Mouse (Mus musculus) lung, postnatal 4 days (tissue): ENCODE measurements at regions not wholly inside any gene's neighbourhood (a gene's known extent, or its start where the extent isn't known, plus 50 kb on each side); places are given as distances from the start of the nearest gene placed in this dataset.

Experiments
- DNase-seq, 2 experiments: peaks; one replicate each; pipeline ENCODE4 v3.0.0; 2021

GRCm38 (mm10) chr11:24226755-24227154, 148.9 kb downstream of the Bcl11a start:
- DNase-seq, result no peak

DNA sequence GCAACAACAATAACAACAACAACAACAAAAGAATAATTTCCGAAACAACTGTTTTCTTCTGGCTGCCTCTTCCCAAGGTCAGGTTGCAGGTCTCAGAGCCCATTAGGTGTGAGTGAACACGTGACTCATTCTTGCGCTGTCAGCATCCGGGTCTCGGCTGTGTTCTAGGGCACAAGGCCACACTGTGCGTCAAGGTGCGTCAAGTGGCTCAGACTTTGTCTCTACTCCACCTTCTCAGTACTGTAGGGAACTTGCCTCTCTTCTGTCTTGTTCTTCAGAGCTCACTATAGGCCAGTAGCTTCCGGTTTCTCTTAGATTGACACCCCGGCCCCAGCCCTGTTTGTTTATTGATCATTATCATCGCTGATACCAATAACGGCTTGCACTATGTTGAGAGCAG, 155.5 kb downstream of the Bcl11a start:
- no peak for DNase-seq

DNA sequence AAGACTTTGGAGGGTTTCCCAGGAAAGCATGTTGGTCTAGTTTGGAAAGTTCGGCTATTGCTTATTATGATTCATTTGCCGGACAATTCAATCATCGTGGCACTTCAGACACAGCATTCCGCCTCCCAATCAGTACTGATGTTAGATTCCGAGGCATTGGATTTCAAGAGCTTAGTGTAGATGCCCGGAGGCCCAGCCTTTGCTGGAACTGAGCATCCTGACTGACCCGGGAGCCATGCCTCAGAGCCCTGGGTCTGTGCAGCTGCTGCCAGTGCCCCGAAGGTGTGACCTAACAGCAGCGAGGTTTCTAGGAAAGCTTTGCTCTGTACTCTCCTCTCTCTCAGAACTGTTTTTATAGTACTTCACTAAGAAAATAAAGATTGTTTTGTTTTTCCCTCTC, 156.0 kb downstream of the Bcl11a start:
- no peak for DNase-seq

GRCm38 (mm10) chr11:24234422-24234821, 156.6 kb downstream of the Bcl11a start:
- DNase-seq, result no peak

GRCm38 (mm10) chr11:24235326-24235725, 157.5 kb downstream of the Bcl11a start:
- DNase-seq, result no peak

DNA sequence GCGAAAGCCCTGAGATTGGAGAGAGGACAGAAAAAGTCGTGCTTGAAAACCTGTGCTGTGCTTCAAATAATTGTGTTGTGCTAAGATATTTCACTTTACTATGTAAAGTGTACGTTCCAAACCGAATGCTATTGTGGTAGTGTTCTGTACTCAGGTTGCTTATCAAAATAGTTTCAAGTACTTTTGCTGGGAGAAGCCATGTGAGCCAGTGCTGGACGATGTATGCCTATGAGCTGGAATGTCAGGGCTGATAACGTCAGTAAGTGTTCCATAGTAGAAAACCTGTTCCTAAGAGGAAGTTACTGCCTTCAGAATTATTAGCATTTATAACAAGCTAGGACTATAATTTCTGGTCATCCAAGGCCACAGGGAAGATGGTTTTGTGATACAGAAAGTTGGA, 161.8 kb downstream of the Bcl11a start:
- DNase-seq, result no peak

- no peak for DNase-seq
Observed at GRCm38 (mm10) chr11:24242096-24242495, 164.2 kb downstream of the Bcl11a start.

DNA sequence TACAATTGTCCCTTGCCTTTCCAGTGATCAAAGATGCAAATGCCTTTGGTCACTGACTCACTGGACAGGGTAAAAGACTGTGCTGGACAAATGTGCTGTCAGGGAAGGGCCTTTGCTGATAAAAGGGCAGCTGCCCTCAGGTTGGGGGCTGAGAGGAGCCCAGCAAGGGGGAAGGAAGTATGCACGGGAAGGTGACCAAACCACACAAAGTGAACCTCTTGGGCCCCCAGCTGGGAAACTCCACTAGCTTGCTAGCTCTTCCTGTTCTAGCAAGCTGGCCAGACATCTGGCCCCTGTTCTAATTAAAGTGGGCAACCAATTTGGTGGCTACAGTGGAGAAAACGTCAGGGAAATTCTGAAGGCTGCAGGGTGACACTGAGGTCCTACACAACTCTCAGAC, 165.0 kb downstream of the Bcl11a start:
- peak in 1 of 2 experiments; percentile 14 for DNase-seq

DNA sequence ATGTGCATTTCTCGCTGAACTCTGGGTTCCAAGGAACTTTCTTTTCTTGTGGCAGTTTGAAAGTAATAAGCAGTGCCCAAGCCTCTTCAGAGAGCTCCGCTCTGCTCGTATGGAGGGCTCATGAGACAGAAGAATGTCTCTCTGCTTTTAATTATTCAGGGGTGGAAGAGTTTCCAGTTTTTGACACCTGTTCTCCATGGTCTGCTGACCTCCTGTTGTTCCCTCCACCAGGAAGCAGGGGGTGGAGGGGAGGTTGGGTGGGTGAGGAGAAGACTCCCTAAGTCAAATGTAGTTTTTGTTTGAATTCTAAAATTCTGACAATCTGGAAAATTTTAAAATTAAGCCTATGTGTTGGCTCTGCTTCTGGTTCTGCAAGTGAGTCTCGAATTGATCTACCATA, 167.5 kb downstream of the Bcl11a start:
- no peak for DNase-seq

- DNase-seq, result no peak
Observed at GRCm38 (mm10) chr11:24246314-24246713, 168.5 kb downstream of the Bcl11a start.

GRCm38 (mm10) chr11:24247285-24247684, 169.4 kb downstream of the Bcl11a start:
- DNase-seq, result no peak

GRCm38 (mm10) chr11:24251516-24251915, 173.7 kb downstream of the Bcl11a start:
- DNase-seq, result no peak

DNA sequence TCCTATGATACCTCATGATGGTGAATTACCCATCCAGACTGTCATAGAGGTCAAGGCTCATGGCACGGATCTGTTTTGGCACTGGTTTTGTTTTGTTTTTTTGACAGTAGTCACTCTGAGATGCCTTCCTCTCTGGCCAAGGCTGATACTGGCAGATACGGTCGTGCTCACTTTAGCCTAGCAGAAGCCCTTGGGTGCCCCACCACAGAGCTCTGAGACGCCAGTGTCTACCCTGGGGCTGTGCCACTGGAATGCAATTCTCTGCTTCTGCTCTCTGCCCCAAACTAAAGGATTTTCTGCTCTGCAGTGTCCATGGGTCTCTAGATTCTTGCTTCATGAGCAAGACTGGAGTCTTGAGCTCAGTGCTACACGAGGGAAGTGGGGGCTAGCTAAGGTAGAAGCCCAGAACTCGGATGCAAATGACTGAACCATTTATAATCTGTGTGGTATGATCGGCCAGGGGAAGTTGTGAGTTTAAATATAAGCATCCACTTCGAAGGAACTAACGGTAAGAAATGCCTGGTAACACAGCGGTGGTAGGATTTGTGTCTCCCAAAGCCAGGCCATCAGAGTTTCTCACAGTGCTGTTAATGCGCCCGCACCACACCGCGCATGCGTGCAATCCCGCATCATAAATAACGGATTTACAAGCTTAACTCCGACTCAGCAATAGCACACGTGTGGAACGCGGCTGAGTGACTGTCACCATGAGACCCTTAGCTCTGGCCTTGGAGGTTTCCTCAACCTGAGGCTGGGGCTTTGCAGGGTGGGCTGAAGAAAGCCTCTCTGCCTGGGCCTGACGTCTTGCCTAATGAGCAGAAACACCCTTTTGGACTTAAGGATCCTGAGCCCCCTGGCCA, 177.6 kb downstream of the Bcl11a start:
- no peak for DNase-seq

DNA sequence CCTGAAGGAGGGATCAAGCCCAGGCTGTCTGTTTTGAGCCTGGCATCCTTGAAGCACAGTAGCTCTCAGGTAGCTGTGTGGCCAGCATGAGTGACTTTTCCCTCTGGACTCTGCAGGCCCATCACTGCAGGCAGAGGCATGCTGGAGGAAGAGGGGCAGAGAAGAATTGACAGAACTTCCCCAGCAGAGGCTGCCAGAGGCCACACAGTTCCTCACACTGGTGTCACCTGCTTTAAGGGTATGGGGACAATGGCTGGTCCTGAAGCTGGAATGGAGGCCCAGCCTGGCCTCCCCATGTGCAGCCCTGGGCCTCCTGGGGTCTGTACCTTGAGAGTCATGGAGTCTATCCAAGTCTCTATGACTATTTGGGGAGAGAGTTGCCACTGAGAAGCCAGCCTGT, 179.9 kb downstream of the Bcl11a start:
- no peak for DNase-seq

GRCm38 (mm10) chr11:24258340-24258739, 180.5 kb downstream of the Bcl11a start:
- DNase-seq, result no peak

GRCm38 (mm10) chr11:24259668-24260067, 181.8 kb downstream of the Bcl11a start:
- no peak for DNase-seq

GRCm38 (mm10) chr11:24269046-24269445, 191.2 kb downstream of the Bcl11a start:
- no peak for DNase-seq

DNA sequence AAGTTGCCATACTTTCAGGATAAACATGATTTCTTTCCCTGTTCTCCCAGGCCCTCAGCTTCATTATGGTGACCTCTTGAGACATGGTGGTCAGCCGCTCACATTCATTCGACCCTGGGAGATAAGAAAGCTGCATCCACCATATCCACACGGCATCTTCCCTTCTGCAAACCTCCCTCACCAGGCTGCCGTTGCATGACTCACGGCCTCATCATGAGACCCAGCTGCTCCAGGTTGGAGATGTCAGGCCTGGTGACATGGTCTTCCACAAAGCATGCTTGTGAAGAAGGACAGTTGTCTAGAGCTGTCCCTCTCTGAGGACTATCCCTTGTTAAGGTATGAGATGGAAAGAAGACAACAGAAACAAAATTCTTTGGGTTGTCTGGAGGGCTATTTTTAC, 203.8 kb downstream of the Bcl11a start:
- DNase-seq, result no peak

DNA sequence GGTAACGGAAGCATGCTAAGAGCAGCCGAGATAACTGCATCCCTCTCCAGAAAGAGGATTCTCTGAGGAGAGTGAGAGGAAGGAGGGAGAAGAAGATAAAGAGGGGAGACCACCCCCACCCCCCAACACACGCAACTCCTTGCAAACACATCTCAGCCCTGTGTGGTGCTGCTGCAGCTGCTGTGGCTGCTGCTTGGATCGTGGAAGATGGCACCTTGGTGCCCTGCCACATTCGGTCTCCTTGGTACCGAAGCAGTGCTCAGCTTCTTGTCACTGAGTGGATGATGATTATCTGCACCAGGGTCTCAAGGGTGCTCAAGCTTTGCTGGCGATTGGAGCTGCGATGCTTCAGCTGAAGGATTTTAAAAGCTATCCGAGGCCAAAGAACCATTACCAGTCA, 204.7 kb downstream of the Bcl11a start:
- DNase-seq, result no peak

DNA sequence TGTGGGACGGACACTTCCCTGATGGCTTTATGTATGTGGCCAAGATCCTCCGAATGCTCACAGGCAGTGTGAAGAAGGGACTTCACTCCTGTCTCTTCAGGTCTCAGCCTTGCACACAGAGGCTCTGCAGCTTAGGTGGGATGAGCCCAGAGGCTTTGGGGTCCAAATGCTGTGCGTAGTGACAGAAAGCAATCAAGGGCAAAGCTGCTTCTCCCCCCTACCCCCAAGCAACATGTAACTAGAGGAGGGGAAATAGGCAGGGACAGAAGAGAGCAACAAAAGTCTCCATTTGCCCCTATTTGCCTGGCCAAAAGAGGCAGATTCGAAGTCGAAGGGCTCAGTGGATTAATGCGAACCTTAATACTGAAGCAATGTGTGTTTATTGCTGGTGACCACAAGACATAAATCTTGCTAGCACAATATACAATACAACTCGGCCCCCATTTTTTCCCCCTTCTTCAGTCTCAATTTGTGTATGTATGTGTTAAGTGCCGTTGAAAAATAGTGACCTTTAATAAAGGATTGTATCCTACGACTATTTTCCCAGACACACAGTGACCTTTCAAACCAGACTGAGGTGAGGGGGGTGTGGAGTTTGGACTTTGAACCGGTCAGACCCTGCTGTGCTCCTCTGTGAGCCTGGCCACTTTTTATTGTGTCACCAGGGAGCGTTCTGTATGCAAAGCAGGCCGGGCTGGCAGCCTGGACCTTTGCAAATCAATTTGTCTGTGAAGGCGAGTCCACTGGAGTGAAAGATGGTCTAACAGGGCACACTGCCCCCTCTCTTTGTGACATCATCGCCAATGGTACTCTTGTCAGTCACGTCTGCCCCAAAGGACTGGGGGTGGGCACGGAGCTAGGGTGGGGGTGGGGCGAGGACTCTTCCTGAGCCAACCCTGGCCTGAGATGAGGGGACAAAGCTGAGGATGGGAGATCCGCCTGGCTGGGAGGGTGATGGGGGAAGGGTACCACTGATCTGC, 208.6 kb downstream of the Bcl11a start:
- DNase-seq, result no peak

DNA sequence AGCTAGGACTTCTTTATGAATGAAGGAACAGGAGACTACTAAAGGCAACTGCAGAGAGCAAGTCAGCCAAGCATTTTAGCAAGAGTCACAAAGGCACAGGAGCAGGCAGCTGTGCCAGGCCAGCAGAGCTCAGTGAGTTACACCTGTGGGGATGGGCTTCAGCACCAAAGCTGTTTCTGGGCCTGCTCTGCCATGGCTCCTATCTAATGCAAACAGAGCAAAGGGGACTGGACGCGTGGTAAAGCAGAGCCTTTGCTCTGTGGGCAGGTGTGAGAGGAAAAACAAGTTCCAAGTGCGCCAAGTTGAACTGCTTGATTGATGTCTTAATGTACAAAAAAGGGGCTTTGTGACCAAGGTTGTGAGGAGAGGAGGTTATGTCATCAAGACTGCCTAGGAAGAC, 215.4 kb downstream of the Bcl11a start:
- no peak for DNase-seq

GRCm38 (mm10) chr11:24293860-24294531, 216.1 kb downstream of the Bcl11a start:
- DNase-seq, result no peak
